Mouse (Mus musculus) kidney, embryonic 15.5 days (tissue): Measurements from ENCODE around the gene Bglap. TPM values are rescaled to one million over a fixed set of nuclear protein-coding genes. Genes with fewer than 3 reads are reported as not detected.

ENCODE experiments used
- ATAC-seq: fragments of 200-750 bp; cut with Nextera tagmentation; replicated peaks from 2 replicates; pipeline ENCODE4 v1.8.0; 2017; ENCODE audit warnings: moderate TSS enrichment; ENCODE audit not compliant: low FRiP score
- H3K27ac ChIP-seq: fragments of 300-500 bp; sonication (generic); 2 replicates; pipeline ENCODE4 v1.5.1; 2015; ENCODE audit warnings: mild to moderate bottlenecking, inconsistent platforms
- H3K27me3 ChIP-seq: fragments of 300-500 bp; sonication (generic); 2 replicates; pipeline ENCODE4 v1.6.1; 2015; ENCODE audit warnings: inconsistent platforms
- H3K36me3 ChIP-seq: fragments of 300-500 bp; sonication (generic); 2 replicates; pipeline ENCODE4 v1.6.1; 2015; ENCODE audit warnings: inconsistent platforms
- H3K4me1 ChIP-seq: fragments of 300-500 bp; sonication (generic); 2 replicates; pipeline ENCODE4 v1.6.1; 2015; ENCODE audit warnings: inconsistent platforms
- H3K4me2 ChIP-seq: fragments of 300-500 bp; sonication (generic); 2 replicates; pipeline ENCODE4 v1.6.1; 2015; ENCODE audit warnings: moderate library complexity, mild to moderate bottlenecking, inconsistent platforms
- H3K4me3 ChIP-seq: fragments of 300-500 bp; sonication (generic); replicated peaks from 2 replicates; pipeline ENCODE4 v1.5.1; 2015; ENCODE audit warnings: mild to moderate bottlenecking, inconsistent platforms
- H3K9ac ChIP-seq: fragments of 300-500 bp; sonication (generic); 2 replicates; pipeline ENCODE4 v1.6.1; 2015; ENCODE audit warnings: mild to moderate bottlenecking, inconsistent platforms
- H3K9me3 ChIP-seq: fragments of 300-500 bp; sonication (generic); replicated peaks from 2 replicates; pipeline ENCODE4 v1.6.1; 2016; ENCODE audit warnings: inconsistent platforms
- WGBS: fragments of 180-500 bp; shearing (Covaris S2); methylation state at CpG from one replicate; pipeline ENCODE4 v1.1.7; 2015; ENCODE audit warnings: mixed read lengths; 5-methylcytosine and 5-hydroxymethylcytosine counted together
- polyA plus RNA-seq: library from polyadenylated mRNA; unstranded; fragments of >200 nt; fragmentation: Nextera tagmentation; extraction: Ambion mirVana; gene quantifications from 2 replicates; pipeline ENCODE4 v1.2.1, GENCODE M21; 2015

The Bglap gene
- polyA plus RNA-seq, 1 experiment from 2014 or later, result not detected

DNA sequence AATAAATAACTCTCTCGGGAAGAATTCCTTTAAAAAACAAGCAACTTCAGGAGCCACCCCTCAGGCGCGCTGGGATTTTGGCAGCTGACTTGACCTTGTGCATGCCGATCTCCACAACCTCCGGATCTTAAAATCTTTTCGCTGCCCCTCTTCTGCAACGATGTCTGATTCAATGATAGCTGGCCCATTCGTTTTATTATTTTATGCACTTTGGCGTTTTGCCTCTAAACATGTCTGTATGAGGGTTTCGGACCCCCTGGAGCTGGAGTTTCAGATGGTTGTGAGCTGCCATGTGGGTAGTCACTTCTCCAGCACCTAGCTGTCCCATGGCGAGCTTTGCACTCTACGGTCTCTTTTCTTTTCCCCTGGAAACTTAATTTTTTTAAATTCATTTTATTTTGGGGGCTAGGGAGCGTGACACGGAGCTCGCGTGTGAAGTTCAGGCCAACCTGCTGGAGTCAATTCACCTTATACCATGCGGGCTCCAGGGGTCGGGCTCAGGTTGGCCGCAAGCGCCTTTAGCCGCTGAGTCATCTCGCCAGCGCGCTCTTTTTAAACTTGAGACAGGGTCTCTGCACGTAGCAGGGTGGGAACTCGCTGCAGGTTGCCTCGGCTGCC lies 48.7 kb downstream of the Bglap start:
- no peaks in the 10 kb centered on the region for H3K27me3 ChIP-seq
- H3K9me3 ChIP-seq, result no peaks in the 10 kb centered on the region
- under 1% methylated on average over 27 of the region's 27 CpGs for WGBS
- H3K4me2 ChIP-seq, result peak overlapping the region; percentile 65
- peak; percentile 73 for ATAC-seq
- peak overlapping the region; percentile 95 for H3K9ac ChIP-seq
- peak overlapping the region; percentile 81 for H3K4me3 ChIP-seq
- 0 out of 2 replicates have a peak, but pooled peaks cover 4% of the 10 kb centered on the region for H3K36me3 ChIP-seq
- H3K27ac ChIP-seq, result peak overlapping the region; percentile 96
- H3K4me1 ChIP-seq, result peaks cover 42% of the 10 kb centered on the region

DNA sequence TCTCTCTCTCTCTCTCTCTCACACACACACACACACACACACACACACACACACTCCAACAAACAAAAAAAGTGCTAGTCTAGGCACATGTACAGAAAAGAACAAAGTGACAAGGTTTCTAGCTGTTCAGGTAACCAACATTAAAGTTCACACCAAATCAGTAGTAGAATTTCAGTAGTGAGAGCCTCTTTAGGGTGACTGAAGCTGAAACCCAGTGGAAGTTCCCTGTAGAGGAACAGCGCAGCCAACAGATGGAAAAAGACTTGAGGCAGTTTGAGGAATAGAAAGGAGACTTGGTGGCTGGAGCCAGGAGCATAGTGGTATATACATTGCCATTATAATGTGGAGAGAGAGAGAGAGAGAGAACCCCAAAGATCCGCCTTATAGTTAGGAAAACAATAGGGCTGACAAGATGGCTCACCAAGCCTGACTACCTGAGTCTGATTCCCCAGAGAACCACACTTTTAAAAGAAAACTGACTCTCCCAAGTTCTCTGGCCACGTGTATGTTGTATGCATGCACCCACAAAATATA lies 49.3 kb downstream of the Bglap start:
- Histone ChIP-seq H3K4me3 (peak overlapping the region; percentile 81), H3K4me2 (peak overlapping the region; percentile 65), H3K36me3 (peaks cover 4% of the 10 kb centered on the region; the same call in 1 of the 2 replicates), H3K9me3 (no peaks in the 10 kb centered on the region), H3K4me1 (peaks cover 42% of the 10 kb centered on the region), H3K27me3 (no peaks in the 10 kb centered on the region), H3K27ac (peak overlapping the region; percentile 96), H3K9ac (peak overlapping the region; percentile 95)
- WGBS, result 37% methylated on average over 3 of the region's 3 CpGs
- no peak for ATAC-seq

DNA sequence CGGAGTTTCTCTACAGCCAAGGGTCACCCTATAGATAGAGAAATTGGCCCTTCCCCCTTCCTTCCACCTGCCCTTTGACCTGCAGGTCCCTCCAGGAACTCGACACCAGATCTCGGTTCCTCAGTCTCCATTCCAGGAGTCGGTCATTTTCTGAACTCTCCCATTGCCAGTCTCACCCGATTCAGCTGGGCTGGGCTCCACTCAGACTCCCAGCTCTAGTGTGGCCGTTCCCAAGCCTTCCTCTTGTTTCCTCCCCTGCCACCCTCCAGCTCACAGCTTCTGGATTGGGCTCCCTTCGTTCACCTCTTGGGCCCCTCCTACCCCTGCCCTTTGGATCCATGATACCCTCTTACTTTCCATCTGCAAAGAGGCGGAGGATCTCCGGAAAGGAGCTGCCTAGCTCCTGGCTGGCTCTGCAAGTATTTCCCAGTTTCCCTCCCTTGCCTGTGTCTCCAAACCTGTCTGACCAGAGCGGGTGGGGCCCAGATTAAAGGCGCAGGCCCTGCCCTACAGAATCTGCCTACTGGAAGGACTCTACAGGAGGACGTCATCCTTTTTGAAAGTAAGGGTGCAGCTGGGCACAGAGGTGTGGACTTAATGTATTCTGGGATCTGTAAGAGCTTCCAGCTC lies 50.1 kb downstream of the Bglap start:
- Histone ChIP-seq H3K27ac (peak overlapping the region; percentile 96), H3K36me3 (peaks cover 13% of the 10 kb centered on the region)

More for the DNA sequence above, 50.1 kb downstream of the Bglap start:
- H3K27me3 ChIP-seq, result no peaks in the 10 kb centered on the region
- no peak for ATAC-seq
- 0 out of 2 replicates have a peak overlapping the region, but pooled peaks have one; percentile 14 for H3K9ac ChIP-seq
- peak overlapping the region; percentile 81 for H3K4me3 ChIP-seq
- H3K4me2 ChIP-seq, result peak overlapping the region; percentile 65
- H3K9me3 ChIP-seq, result no peaks in the 10 kb centered on the region
- peaks cover 39% of the 10 kb centered on the region for H3K4me1 ChIP-seq
- 43% methylated on average over 12 of the region's 12 CpGs for WGBS

Other genes with a start within 250 kb of the Bglap start
- gene Mef2d, start 242.1 kb downstream of the Bglap start, polyA plus RNA-seq, result 18.5 and 21.5 TPM in 2 replicates
- gene Rhbg, start 129.8 kb downstream of the Bglap start, polyA plus RNA-seq, result 6.5 and 6.6 TPM in 2 replicates
- 2.5 and 2.9 TPM in 2 replicates for gene Gm38392, start 97.3 kb downstream of the Bglap start, polyA plus RNA-seq
- gene Tsacc, start 87.5 kb downstream of the Bglap start, polyA plus RNA-seq, result 12.9 and 15.6 TPM in 2 replicates
- 587 and 599 TPM in 2 replicates for gene Cct3, start 87.3 kb downstream of the Bglap start, polyA plus RNA-seq
- 226 and 234 TPM in 2 replicates for gene Glmp, start 59.4 kb downstream of the Bglap start, polyA plus RNA-seq
- gene Tmem79, start 48.3 kb downstream of the Bglap start, polyA plus RNA-seq, result 5.2 and 6.6 TPM in 2 replicates
- gene Smg5, start 48.2 kb downstream of the Bglap start, polyA plus RNA-seq, result 56.3 and 63.1 TPM in 2 replicates
- gene Paqr6, start 19.9 kb downstream of the Bglap start, polyA plus RNA-seq, result 11.9 and 14.5 TPM in 2 replicates
- gene Bglap3, start 11.7 kb downstream of the Bglap start, polyA plus RNA-seq, result 0.39 and 0.48 TPM in 2 replicates
- 3.4 TPM in 1 of 2 replicates, not detected in the other for gene Bglap2, start 5.8 kb downstream of the Bglap start, polyA plus RNA-seq
- 152 TPM in 2 replicates for gene Pmf1, start 25.9 kb upstream of the Bglap start, polyA plus RNA-seq
- gene Slc25a44, start 40.7 kb upstream of the Bglap start, polyA plus RNA-seq, result 17.5 and 17.6 TPM in 2 replicates
- gene Sema4a, start 76.7 kb upstream of the Bglap start, polyA plus RNA-seq, result 14.0 and 14.7 TPM in 2 replicates
- 89.2 and 92.0 TPM in 2 replicates for gene Lmna, start 125.5 kb upstream of the Bglap start, polyA plus RNA-seq
- 20.9 and 22.0 TPM in 2 replicates for gene Mex3a, start 147.9 kb upstream of the Bglap start, polyA plus RNA-seq
- gene Rab25, start 163.8 kb upstream of the Bglap start, polyA plus RNA-seq, result 15.1 and 17.4 TPM in 2 replicates
- gene Lamtor2, start 168.6 kb upstream of the Bglap start, polyA plus RNA-seq, result 167 and 173 TPM in 2 replicates
- gene Ubqln4, start 169.3 kb upstream of the Bglap start, polyA plus RNA-seq, result 54.0 and 57.9 TPM in 2 replicates
- 300 and 318 TPM in 2 replicates for gene Ssr2, start 191.4 kb upstream of the Bglap start, polyA plus RNA-seq
- gene Arhgef2, start 221.5 kb upstream of the Bglap start, polyA plus RNA-seq, result 99.8 and 104 TPM in 2 replicates